12 mouse cellular contexts compared by ENCODE assay signal in genomic region chr11:16683538-16683937, GRCm38 (mm10).
"Had no signal": no experiment of that assay in that cellular context is flagged by ENCODE, and none has a peak within 500 bp of the region (broad histone marks: within the 10 kb centered on the region; RNA-seq: fewer than 3 reads in every experiment).

No protein-coding gene starts in this region.

- ATAC-seq: intestine, embryonic 16.5 days; liver, embryonic 12.5 days; midbrain, embryonic 16.5 days had no signal

- H3K36me3 ChIP-seq: limb, embryonic 15.5 days; liver, embryonic 12.5 days; midbrain, embryonic 12.5 days; neural tube, embryonic 13.5 days had no signal

- H3K9ac ChIP-seq: limb, embryonic 15.5 days; liver, embryonic 12.5 days; lung, embryonic 14.5 days; midbrain, embryonic 12.5 days; neural tube, embryonic 13.5 days had no signal

- H3K27ac ChIP-seq: limb, embryonic 15.5 days; liver, embryonic 12.5 days; midbrain, embryonic 12.5 days; neural tube, embryonic 13.5 days had no signal

- H3K4me3 ChIP-seq: limb, embryonic 15.5 days; liver, embryonic 12.5 days; midbrain, embryonic 12.5 days; neural tube, embryonic 13.5 days had no signal

- H3K27me3 ChIP-seq: limb, embryonic 15.5 days; liver, embryonic 12.5 days; midbrain, embryonic 12.5 days; neural tube, embryonic 13.5 days had no signal

- H3K9me3 ChIP-seq: limb, embryonic 15.5 days; liver, embryonic 12.5 days; midbrain, embryonic 12.5 days; neural tube, embryonic 13.5 days had no signal

- DNase-seq: layer of hippocampus, adult 9-11 months; layer of hippocampus, postnatal 36 days; lung, embryonic 14.5 days; lung, postnatal 14 days; right cerebral cortex, postnatal 25 days; thymus, postnatal 36 days had no signal

- H3K4me1 ChIP-seq: limb, embryonic 15.5 days; liver, embryonic 12.5 days; midbrain, embryonic 12.5 days; neural tube, embryonic 13.5 days had no signal

- H3K4me2 ChIP-seq: limb, embryonic 15.5 days; liver, embryonic 12.5 days; lung, embryonic 14.5 days; midbrain, embryonic 12.5 days; neural tube, embryonic 13.5 days had no signal
